Mouse (Mus musculus): ENCODE measurements at regions not wholly inside any gene's neighbourhood (a gene's known extent, or its start where the extent isn't known, plus 50 kb on each side); places are given as distances from the start of the nearest gene placed in this dataset.

DNA sequence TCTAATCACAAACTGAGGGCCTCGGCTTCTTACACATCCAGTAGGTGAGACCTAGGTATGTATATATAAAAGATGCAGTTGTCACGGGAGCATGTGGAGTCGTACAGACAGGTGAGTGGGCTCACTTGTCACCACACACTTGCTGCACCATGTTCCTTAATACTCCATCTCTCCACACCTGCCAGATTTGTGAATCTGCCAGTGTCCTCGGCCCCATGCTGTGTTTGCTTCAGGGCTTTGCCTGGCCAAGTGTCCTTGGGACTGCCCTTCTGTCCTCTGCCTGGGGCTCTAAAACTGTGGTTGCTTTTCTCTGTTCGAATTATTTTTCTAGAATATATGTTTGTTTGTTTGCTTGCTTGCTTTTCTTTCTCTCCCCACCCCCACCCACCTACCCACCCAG, 126.0 kb upstream of the Syt13 start:
- H3K36me3 ChIP-seq (ENCODE audit: control insufficient read depth, insufficient read depth, low read length) = no peaks in the 10 kb centered on the region
- WGBS = 91% methylated on average over 5 of the region's 5 CpGs
- TF ChIP-seq POLR2A (IDR thresholded peaks at IDR 0.05; ENCODE audit: control insufficient read depth, extremely low read depth, insufficient read depth, low read length, poor library complexity) (no peak), CTCF (IDR thresholded peaks at IDR 0.05; ENCODE audit: borderline replicate concordance, control insufficient read depth, extremely low read depth, insufficient read depth, low read length, poor library complexity) (no peak)
- no peaks in the 10 kb centered on the region for H3K4me1 ChIP-seq (replicated peaks; ENCODE audit: control insufficient read depth, insufficient read depth, low read length)
- H3K4me3 ChIP-seq (ENCODE audit: control insufficient read depth, insufficient read depth, low read length) = no peak overlapping the region
- no peak for DNase-seq
- no peaks in the 10 kb centered on the region for H3K27me3 ChIP-seq (ENCODE audit: control insufficient read depth, insufficient read depth, low read length)
- H3K27ac ChIP-seq (ENCODE audit: control insufficient read depth, insufficient read depth, low read length) = no peak overlapping the region

DNA sequence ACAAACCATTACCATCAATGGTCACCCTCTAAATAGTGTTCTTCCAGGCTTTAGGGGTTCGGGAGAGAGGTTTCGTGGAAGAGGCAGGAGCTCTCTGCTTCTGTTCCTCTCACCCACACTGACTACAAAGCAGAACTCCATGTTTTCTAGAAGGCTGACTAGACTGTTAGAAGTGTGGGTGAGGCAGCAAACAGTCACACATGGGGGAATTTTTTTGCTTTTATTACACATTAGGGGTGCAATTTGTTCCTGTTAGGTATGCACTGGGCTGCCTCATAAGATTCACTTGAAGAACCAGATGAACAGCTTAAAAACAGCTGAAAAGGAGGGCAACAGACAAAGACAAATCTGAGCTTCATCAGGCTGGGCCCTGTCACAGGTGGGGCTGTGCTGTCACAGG, 124.5 kb upstream of the Syt13 start:
- 94% methylated on average over 2 of the region's 2 CpGs for WGBS
- Histone ChIP-seq H3K4me1 (replicated peaks; ENCODE audit: control insufficient read depth, insufficient read depth, low read length) (no peaks in the 10 kb centered on the region), H3K4me3 (ENCODE audit: control insufficient read depth, insufficient read depth, low read length) (no peak overlapping the region), H3K27me3 (ENCODE audit: control insufficient read depth, insufficient read depth, low read length) (no peaks in the 10 kb centered on the region), H3K27ac (ENCODE audit: control insufficient read depth, insufficient read depth, low read length) (no peak overlapping the region), H3K36me3 (ENCODE audit: control insufficient read depth, insufficient read depth, low read length) (no peaks in the 10 kb centered on the region)
- no peak for TF ChIP-seq CTCF (IDR thresholded peaks at IDR 0.05; ENCODE audit: borderline replicate concordance, control insufficient read depth, extremely low read depth, insufficient read depth, low read length, poor library complexity)
- no peak for TF ChIP-seq POLR2A (IDR thresholded peaks at IDR 0.05; ENCODE audit: control insufficient read depth, extremely low read depth, insufficient read depth, low read length, poor library complexity)
- DNase-seq = no peak

DNA sequence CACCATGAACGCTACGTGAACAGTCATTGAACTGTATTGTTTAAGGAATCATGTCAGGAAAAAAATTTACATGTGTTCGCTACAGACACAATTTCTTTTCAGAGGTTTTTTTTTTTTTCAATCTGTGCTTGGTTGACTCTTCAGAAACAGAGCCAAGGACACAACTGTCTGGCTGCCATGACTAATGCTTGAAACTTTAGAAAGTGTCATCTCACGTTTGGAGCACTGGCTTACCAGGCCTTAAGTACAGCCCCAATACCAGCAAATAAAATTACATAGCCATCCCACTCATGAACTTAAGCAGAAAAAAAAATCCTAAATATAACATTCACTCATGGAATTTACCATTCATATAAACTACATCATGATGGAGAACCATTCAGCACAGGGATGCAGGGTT, 115.1 kb upstream of the Syt13 start:
- H3K27ac ChIP-seq (ENCODE audit: control insufficient read depth, insufficient read depth, low read length) = no peak overlapping the region
- no peak overlapping the region for H3K4me3 ChIP-seq (ENCODE audit: control insufficient read depth, insufficient read depth, low read length)
- 92% methylated on average over 4 of the region's 4 CpGs for WGBS
- H3K4me1 ChIP-seq (replicated peaks; ENCODE audit: control insufficient read depth, insufficient read depth, low read length) = no peaks in the 10 kb centered on the region
- TF ChIP-seq POLR2A (IDR thresholded peaks at IDR 0.05; ENCODE audit: control insufficient read depth, extremely low read depth, insufficient read depth, low read length, poor library complexity) (no peak), CTCF (IDR thresholded peaks at IDR 0.05; ENCODE audit: borderline replicate concordance, control insufficient read depth, extremely low read depth, insufficient read depth, low read length, poor library complexity) (no peak)
- H3K27me3 ChIP-seq (ENCODE audit: control insufficient read depth, insufficient read depth, low read length) = no peaks in the 10 kb centered on the region
- DNase-seq = no peak
- H3K36me3 ChIP-seq (ENCODE audit: control insufficient read depth, insufficient read depth, low read length) = no peaks in the 10 kb centered on the region

DNA sequence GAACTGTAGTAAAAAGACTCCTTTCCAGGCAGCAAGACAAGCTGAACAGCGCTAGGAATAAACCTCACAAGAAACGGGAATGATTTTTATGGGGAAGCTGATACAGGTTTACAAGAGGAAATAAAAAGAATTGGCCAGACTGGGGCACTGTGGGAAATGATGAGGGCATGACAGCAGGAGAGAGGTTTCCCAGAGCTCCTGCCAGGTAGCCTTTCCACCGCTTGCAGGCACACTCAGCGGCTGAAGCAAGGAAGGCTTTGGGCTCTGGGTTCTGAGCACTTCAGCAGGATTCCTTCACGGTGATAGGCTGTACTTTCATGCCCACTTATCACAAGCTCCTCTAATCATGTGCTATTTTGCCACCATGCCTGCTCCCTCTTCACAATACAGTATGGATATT, 114.2 kb upstream of the Syt13 start:
- DNase-seq = no peak
- Histone ChIP-seq H3K4me1 (replicated peaks; ENCODE audit: control insufficient read depth, insufficient read depth, low read length) (no peaks in the 10 kb centered on the region), H3K36me3 (ENCODE audit: control insufficient read depth, insufficient read depth, low read length) (no peaks in the 10 kb centered on the region), H3K27me3 (ENCODE audit: control insufficient read depth, insufficient read depth, low read length) (no peaks in the 10 kb centered on the region), H3K4me3 (ENCODE audit: control insufficient read depth, insufficient read depth, low read length) (no peak overlapping the region), H3K27ac (ENCODE audit: control insufficient read depth, insufficient read depth, low read length) (no peak overlapping the region)
- TF ChIP-seq POLR2A (IDR thresholded peaks at IDR 0.05; ENCODE audit: control insufficient read depth, extremely low read depth, insufficient read depth, low read length, poor library complexity) = no peak
- TF ChIP-seq CTCF (IDR thresholded peaks at IDR 0.05; ENCODE audit: borderline replicate concordance, control insufficient read depth, extremely low read depth, insufficient read depth, low read length, poor library complexity) = no peak
- 78% methylated on average over 5 of the region's 5 CpGs for WGBS

DNA sequence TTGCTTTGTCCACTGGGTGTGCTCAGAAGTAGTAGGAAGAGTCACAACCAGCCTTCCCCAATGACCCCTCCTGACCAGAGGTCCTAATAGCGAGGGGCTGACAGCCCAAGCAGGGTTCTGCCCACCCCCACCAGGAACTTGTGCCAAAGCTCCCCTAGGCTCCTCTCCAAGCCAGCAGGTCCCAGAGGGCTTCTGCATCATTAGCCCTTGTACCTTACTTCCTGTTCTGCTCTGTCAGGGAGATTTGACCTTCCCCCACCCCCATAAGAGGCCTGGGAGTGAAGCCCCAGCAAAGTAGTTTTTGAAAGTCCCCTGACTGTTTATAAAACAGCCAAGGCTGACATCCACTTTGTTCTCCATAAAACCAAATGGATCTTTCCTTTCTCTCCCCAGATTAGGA, 110.0 kb upstream of the Syt13 start:
- Histone ChIP-seq H3K4me3 (ENCODE audit: control insufficient read depth, insufficient read depth, low read length) (no peak overlapping the region), H3K4me1 (replicated peaks; ENCODE audit: control insufficient read depth, insufficient read depth, low read length) (no peaks in the 10 kb centered on the region), H3K36me3 (ENCODE audit: control insufficient read depth, insufficient read depth, low read length) (no peaks in the 10 kb centered on the region), H3K27me3 (ENCODE audit: control insufficient read depth, insufficient read depth, low read length) (no peaks in the 10 kb centered on the region), H3K27ac (ENCODE audit: control insufficient read depth, insufficient read depth, low read length) (no peak overlapping the region)
- no peak for DNase-seq
- no peak for TF ChIP-seq CTCF (IDR thresholded peaks at IDR 0.05; ENCODE audit: borderline replicate concordance, control insufficient read depth, extremely low read depth, insufficient read depth, low read length, poor library complexity)
- TF ChIP-seq POLR2A (IDR thresholded peaks at IDR 0.05; ENCODE audit: control insufficient read depth, extremely low read depth, insufficient read depth, low read length, poor library complexity) = no peak
- 86% methylated on average over 1 of the region's 1 CpGs for WGBS

DNA sequence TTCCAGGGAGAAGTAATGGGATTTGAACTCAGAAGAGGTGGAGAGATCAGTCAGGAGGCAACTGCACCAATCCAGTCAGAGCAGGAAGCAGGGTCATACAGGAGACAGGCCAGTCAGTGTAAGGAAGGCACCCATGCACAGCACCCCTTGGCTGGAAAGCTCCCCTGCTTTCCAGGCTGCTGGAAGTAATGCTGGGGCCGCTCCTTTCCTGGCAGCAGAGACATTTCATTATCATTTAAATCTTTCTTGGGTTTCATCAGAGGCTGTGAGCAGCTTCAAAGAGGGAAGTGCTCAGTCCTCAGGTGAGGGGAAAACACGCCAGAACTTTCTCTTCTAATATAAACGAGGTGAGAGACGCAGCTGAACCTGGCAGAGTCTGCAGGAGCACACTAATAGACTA, 109.1 kb upstream of the Syt13 start:
- WGBS = 57% methylated on average over 4 of the region's 4 CpGs

DNA sequence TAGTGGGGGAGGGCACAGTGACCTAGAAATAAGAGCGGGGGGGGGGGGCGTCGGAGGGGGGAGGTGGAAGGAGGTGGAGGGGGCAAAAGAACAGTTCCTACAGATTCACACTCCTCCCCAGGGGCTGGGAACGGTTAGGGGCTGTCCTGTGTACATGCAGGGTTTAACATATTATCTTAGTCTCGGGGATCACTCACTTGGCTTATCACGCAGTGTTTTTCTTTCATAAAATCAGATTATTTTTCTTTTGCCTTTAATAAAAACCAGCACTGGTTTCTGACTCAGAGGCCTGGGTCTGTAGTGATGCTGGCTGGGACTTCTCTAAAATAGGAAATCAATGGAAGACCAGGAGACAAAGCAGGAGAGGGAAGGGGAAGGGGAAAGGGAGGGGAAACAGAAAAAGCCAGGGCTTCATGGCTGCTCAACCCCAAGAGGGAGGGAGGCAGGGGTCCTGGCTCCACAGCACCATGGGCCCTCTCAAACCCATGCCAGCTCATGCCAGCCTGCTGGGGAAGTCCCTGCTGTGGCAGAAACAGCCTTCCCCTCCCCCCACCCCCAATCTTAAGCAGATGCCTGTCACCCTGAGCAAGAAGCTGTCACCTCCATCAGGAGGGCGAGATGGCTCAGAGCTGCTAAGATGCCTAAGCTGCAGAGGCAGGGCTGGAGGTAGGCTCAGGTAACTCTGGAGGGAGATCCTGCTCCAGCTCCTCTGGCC, 108.3 kb upstream of the Syt13 start:
- Histone ChIP-seq H3K27ac (ENCODE audit: control insufficient read depth, insufficient read depth, low read length) (no peak overlapping the region), H3K27me3 (ENCODE audit: control insufficient read depth, insufficient read depth, low read length) (no peaks in the 10 kb centered on the region), H3K4me1 (replicated peaks; ENCODE audit: control insufficient read depth, insufficient read depth, low read length) (no peaks in the 10 kb centered on the region), H3K4me3 (ENCODE audit: control insufficient read depth, insufficient read depth, low read length) (no peak overlapping the region), H3K36me3 (ENCODE audit: control insufficient read depth, insufficient read depth, low read length) (no peaks in the 10 kb centered on the region)
- TF ChIP-seq POLR2A (IDR thresholded peaks at IDR 0.05; ENCODE audit: control insufficient read depth, extremely low read depth, insufficient read depth, low read length, poor library complexity) = no peak
- no peak for TF ChIP-seq CTCF (IDR thresholded peaks at IDR 0.05; ENCODE audit: borderline replicate concordance, control insufficient read depth, extremely low read depth, insufficient read depth, low read length, poor library complexity)
- no peak for DNase-seq
- 62% methylated on average over 7 of the region's 7 CpGs for WGBS

More for the DNA sequence above, 109.1 kb upstream of the Syt13 start:
- Histone ChIP-seq H3K27me3 (ENCODE audit: control insufficient read depth, insufficient read depth, low read length) (no peaks in the 10 kb centered on the region), H3K27ac (ENCODE audit: control insufficient read depth, insufficient read depth, low read length) (no peak overlapping the region), H3K4me3 (ENCODE audit: control insufficient read depth, insufficient read depth, low read length) (no peak overlapping the region), H3K4me1 (replicated peaks; ENCODE audit: control insufficient read depth, insufficient read depth, low read length) (no peaks in the 10 kb centered on the region), H3K36me3 (ENCODE audit: control insufficient read depth, insufficient read depth, low read length) (no peaks in the 10 kb centered on the region)
- TF ChIP-seq POLR2A (IDR thresholded peaks at IDR 0.05; ENCODE audit: control insufficient read depth, extremely low read depth, insufficient read depth, low read length, poor library complexity) (no peak), CTCF (IDR thresholded peaks at IDR 0.05; ENCODE audit: borderline replicate concordance, control insufficient read depth, extremely low read depth, insufficient read depth, low read length, poor library complexity) (no peak)
- DNase-seq = no peak

Measured in thymus, adult 2 months (tissue).